Mouse (Mus musculus) MEL (cell line): ENCODE results near the gene Hecw2. TPM values are rescaled to one million over a fixed set of nuclear protein-coding genes. Genes with fewer than 3 reads are reported as not detected.

Experiments
- DNase-seq: peaks from one replicate; pipeline ENCODE4 v3.0.0; 2011; ENCODE audit warnings: low read depth, low spot score
- H3K27ac ChIP-seq: 2 replicates; pipeline ENCODE4 v1.5.1; 2012; ENCODE audit warnings: low read depth, mild to moderate bottlenecking, control low read depth, low read length, moderate library complexity; ENCODE audit not compliant: control insufficient read depth
- H3K27me3 ChIP-seq, 2 experiments: fragments of 150-350 bp in 1 of 2; sonication (generic) in 1 of 2; 2 replicates each; pipeline ENCODE4 v1.6.1; 2012; ENCODE audit warnings: low read length in 2 of 2, mild to moderate bottlenecking in 2 of 2, improper control_type of control experiment in 1 of 2, moderate library complexity in 1 of 2; ENCODE audit not compliant: insufficient read depth in 2 of 2, control insufficient read depth in 1 of 2
- H3K36me3 ChIP-seq, 2 experiments: 2 replicates each; pipeline ENCODE4 v1.6.1; 2012 to 2014; ENCODE audit warnings: low read length in 2 of 2, improper control_type of control experiment in 1 of 2, inconsistent platforms in 1 of 2, mild to moderate bottlenecking in 1 of 2; ENCODE audit not compliant: insufficient read depth in 2 of 2, control insufficient read depth in 1 of 2
- H3K4me1 ChIP-seq, 2 experiments: fragments of 150-350 bp in 1 of 2; sonication (generic) in 1 of 2; 2 replicates each; pipeline ENCODE4 v1.6.1; 2012; ENCODE audit warnings: low read length in 2 of 2, improper control_type of control experiment in 1 of 2, mild to moderate bottlenecking in 1 of 2; ENCODE audit not compliant: insufficient read depth in 2 of 2, control insufficient read depth in 1 of 2
- H3K4me3 ChIP-seq, 2 experiments: fragments of 150-350 bp in 1 of 2; sonication (generic) in 1 of 2; 2 replicates each; pipeline ENCODE4 v1.5.1; 2012; ENCODE audit warnings: low read depth in 2 of 2, low read length in 2 of 2, mild to moderate bottlenecking in 2 of 2, moderate library complexity in 2 of 2, control low read depth in 1 of 2, improper control_type of control experiment in 1 of 2; ENCODE audit not compliant: control insufficient read depth in 1 of 2, insufficient read depth in 1 of 2
- H3K79me2 ChIP-seq: 2 replicates; pipeline ENCODE4 v1.6.1; 2012; ENCODE audit warnings: mild to moderate bottlenecking, low read length, moderate library complexity; ENCODE audit not compliant: control insufficient read depth, poor library complexity, insufficient read depth
- H3K9ac ChIP-seq: 2 replicates; pipeline ENCODE4 v1.6.1; 2012; ENCODE audit warnings: low read depth, mild to moderate bottlenecking, control low read depth, low read length, moderate library complexity; ENCODE audit not compliant: control insufficient read depth, poor library complexity, severe bottlenecking
- H3K9me3 ChIP-seq: fragments of 150-350 bp; sonication (generic); replicated peaks from 2 replicates; pipeline ENCODE4 v1.6.1; 2012; ENCODE audit warnings: mild to moderate bottlenecking, low read length, improper control_type of control experiment, moderate library complexity; ENCODE audit not compliant: insufficient read depth
- BHLHE40 ChIP-seq: IDR thresholded peaks from 2 replicates; pipeline ENCODE4 v1.6.1; 2012; ENCODE audit warnings: low read depth, mild to moderate bottlenecking, inconsistent platforms, low read length, improper control_type of control experiment, borderline replicate concordance
- CHD1 ChIP-seq: IDR thresholded peaks from 2 replicates; pipeline ENCODE4 v1.6.1; 2012; ENCODE audit warnings: low read depth, mild to moderate bottlenecking, inconsistent platforms, low read length, improper control_type of control experiment
- CHD2 ChIP-seq: IDR thresholded peaks from 2 replicates; pipeline ENCODE4 v1.6.1; 2011; ENCODE audit warnings: low read length, improper control_type of control experiment
- CTCF ChIP-seq, 3 experiments: IDR thresholded peaks in 2 of 3; conservative IDR thresholded peaks in 1 of 3; 2 replicates each; pipeline ENCODE4 v1.5.1; 2011 to 2012; ENCODE audit warnings: low read length in 3 of 3, low read depth in 2 of 3, mild to moderate bottlenecking in 2 of 3, improper control_type of control experiment in 1 of 3, inconsistent platforms in 1 of 3, mixed read lengths in 1 of 3, moderate library complexity in 1 of 3; ENCODE audit not compliant: control insufficient read depth in 1 of 3, insufficient read depth in 1 of 3, poor library complexity in 1 of 3, severe bottlenecking in 1 of 3
- ELF1 ChIP-seq: IDR thresholded peaks from 2 replicates; pipeline ENCODE4 v1.6.1; 2014; ENCODE audit warnings: low read depth, mild to moderate bottlenecking, inconsistent platforms, low read length, improper control_type of control experiment, moderate library complexity
- JUND ChIP-seq: IDR thresholded peaks from 2 replicates; pipeline ENCODE4 v1.6.1; 2011; ENCODE audit warnings: low read depth, mild to moderate bottlenecking, improper control_type of control experiment, low read length
- MEF2A ChIP-seq: IDR thresholded peaks from 2 replicates; pipeline ENCODE4 v1.6.1; 2014; ENCODE audit warnings: low read depth, mild to moderate bottlenecking, inconsistent platforms, low read length, improper control_type of control experiment; ENCODE audit not compliant: poor library complexity, insufficient replicate concordance, severe bottlenecking; ENCODE audit errors: extremely low read depth
- POLR2A ChIP-seq, 2 experiments: IDR thresholded peaks; 2 replicates each; pipeline ENCODE4 v1.6.1; 2011 to 2012; ENCODE audit warnings: low read length in 2 of 2, mild to moderate bottlenecking in 2 of 2, control low read depth in 1 of 2, improper control_type of control experiment in 1 of 2, low read depth in 1 of 2, moderate library complexity in 1 of 2; ENCODE audit not compliant: control insufficient read depth in 1 of 2, insufficient read depth in 1 of 2, poor library complexity in 1 of 2
- SIN3A ChIP-seq: IDR thresholded peaks from 2 replicates; pipeline ENCODE4 v1.6.1; 2012; ENCODE audit warnings: low read length, improper control_type of control experiment, inconsistent platforms
- SMC3 ChIP-seq: IDR thresholded peaks from 2 replicates; pipeline ENCODE4 v1.6.1; 2011; ENCODE audit warnings: low read depth, low read length, improper control_type of control experiment
- UBTF ChIP-seq: IDR thresholded peaks from 2 replicates; pipeline ENCODE4 v1.6.1; 2012; ENCODE audit warnings: low read depth, mild to moderate bottlenecking, inconsistent platforms, low read length, improper control_type of control experiment, moderate library complexity, borderline replicate concordance; ENCODE audit not compliant: insufficient read depth
- USF1 ChIP-seq: IDR thresholded peaks from 2 replicates; pipeline ENCODE4 v1.6.1; 2014; ENCODE audit warnings: low read depth, mild to moderate bottlenecking, inconsistent platforms, low read length, improper control_type of control experiment, moderate library complexity
- ZC3H11A ChIP-seq: IDR thresholded peaks from 2 replicates; pipeline ENCODE4 v1.6.1; 2012; ENCODE audit warnings: low read depth, mild to moderate bottlenecking, inconsistent platforms, low read length, improper control_type of control experiment
- ZKSCAN1 ChIP-seq: IDR thresholded peaks from 2 replicates; pipeline ENCODE4 v1.6.1; 2012; ENCODE audit warnings: low read depth, mild to moderate bottlenecking, inconsistent platforms, low read length, improper control_type of control experiment, moderate library complexity
- ZMIZ1 ChIP-seq: IDR thresholded peaks from 2 replicates; pipeline ENCODE4 v1.6.1; 2012; ENCODE audit warnings: low read depth, mild to moderate bottlenecking, inconsistent platforms, low read length, improper control_type of control experiment, moderate library complexity
- ZNF384 ChIP-seq: IDR thresholded peaks from 2 replicates; pipeline ENCODE4 v1.6.1; 2012; ENCODE audit warnings: low read depth, mild to moderate bottlenecking, inconsistent platforms, low read length, improper control_type of control experiment
- polyA plus RNA-seq, 2 experiments: library from polyadenylated mRNA; stranded (reverse) in 1 of 2; unstranded in 1 of 2; fragments of >175 nt in 1 of 2; fragments of >200 nt in 1 of 2; gene quantifications; 2 replicates each; pipeline versions ENCODE4 v1.2.1 to v1.2.4; 2012; ENCODE audit warnings: low replicate concordance in 2 of 2, low read depth in 1 of 2; ENCODE audit not compliant: insufficient read length in 2 of 2, insufficient read depth in 1 of 2, missing spikeins in 1 of 2
- total RNA-seq: library from RNA; depleted of rRNA; stranded (reverse); fragments of 300-350 nt; gene quantifications from 2 replicates; pipeline ENCODE4 v1.2.3, GENCODE M21; 2012

Hecw2 gene
- total and polyA plus RNA-seq, 3 experiments, result not detected

- Histone ChIP-seq H3K9ac (no peak overlapping the region), H3K4me1 (no peaks in the 10 kb centered on the region), H3K36me3 (no peaks in the 10 kb centered on the region), H3K9me3 (no peaks in the 10 kb centered on the region), H3K27ac (no peak overlapping the region), H3K79me2 (no peaks in the 10 kb centered on the region), H3K27me3 (no peaks in the 10 kb centered on the region), H3K4me3 (no peak overlapping the region)
- no peak for DNase-seq
- no peak for TF ChIP-seq CHD2
- no peak for TF ChIP-seq SIN3A
- no peak for TF ChIP-seq POLR2A (IDR thresholded peaks at IDR 0.05; ENCODE audit: control insufficient read depth in 1 of 2, insufficient read depth in 1 of 2, low read depth in 1 of 2, low read length in 2 of 2, poor library complexity in 1 of 2)
Measured at GRCm38 (mm10) chr1:54176592-54176991, 18.4 kb downstream of the Hecw2 start.

- Histone ChIP-seq H3K9me3 (no peaks in the 10 kb centered on the region), H3K9ac (no peak overlapping the region), H3K4me3 (no peak overlapping the region), H3K79me2 (no peaks in the 10 kb centered on the region), H3K36me3 (no peaks in the 10 kb centered on the region), H3K4me1 (no peaks in the 10 kb centered on the region), H3K27me3 (no peaks in the 10 kb centered on the region), H3K27ac (no peak overlapping the region)
- no peak for DNase-seq
- TF ChIP-seq CTCF (IDR thresholded peaks at IDR 0.05 in 2 of 3, conservative IDR thresholded peaks at IDR 0.05 in 1 of 3; ENCODE audit: control insufficient read depth in 1 of 3, insufficient read depth in 1 of 3, low read depth in 2 of 3, low read length in 3 of 3, poor library complexity in 1 of 3, severe bottlenecking in 1 of 3), result no peak
- no peak for TF ChIP-seq ZMIZ1
- TF ChIP-seq CHD1, result no peak
- no peak for TF ChIP-seq CHD2
- TF ChIP-seq ZC3H11A, result no peak
- TF ChIP-seq USF1, result no peak
- TF ChIP-seq ELF1, result no peak
- TF ChIP-seq BHLHE40, result no peak
- no peak for TF ChIP-seq ZNF384
- no peak for TF ChIP-seq ZKSCAN1
Measured at GRCm38 (mm10) chr1:54168014-54168413, 27.0 kb downstream of the Hecw2 start.

DNA sequence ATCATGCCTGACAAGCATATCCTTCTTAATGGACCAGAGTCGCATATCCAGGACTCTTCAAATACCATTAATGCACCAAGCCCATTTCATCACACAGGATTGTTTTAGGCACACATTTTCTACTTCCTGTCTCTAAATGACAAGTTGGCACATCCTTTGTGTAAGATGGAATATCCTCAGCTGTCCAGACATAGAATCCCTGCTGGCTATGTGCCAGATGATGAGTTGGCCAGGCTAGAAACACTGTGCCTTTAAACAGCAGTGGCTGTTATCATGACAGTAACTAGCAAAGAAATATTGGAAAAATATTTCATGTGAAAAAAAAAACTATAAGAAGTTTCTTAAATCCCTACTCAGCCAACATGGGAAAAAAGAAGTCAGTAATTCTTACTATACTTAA is 35.4 kb downstream of the Hecw2 start:
- Histone ChIP-seq H3K4me1 (no peaks in the 10 kb centered on the region), H3K9ac (no peak overlapping the region), H3K36me3 (no peaks in the 10 kb centered on the region), H3K4me3 (no peak overlapping the region), H3K9me3 (no peaks in the 10 kb centered on the region), H3K79me2 (no peaks in the 10 kb centered on the region), H3K27ac (no peak overlapping the region), H3K27me3 (no peaks in the 10 kb centered on the region)
- no peak for DNase-seq
- TF ChIP-seq JUND, result no peak
- TF ChIP-seq SMC3, result no peak
- no peak for TF ChIP-seq UBTF
- no peak for TF ChIP-seq MEF2A
